Mouse (Mus musculus) intestine, postnatal 0 days (tissue): Measurements from ENCODE around the gene Pde1b. TPM values are rescaled to one million over a fixed set of nuclear protein-coding genes. Genes with fewer than 3 reads are reported as not detected.

ENCODE experiments used
- ATAC-seq: fragments of 200-750 bp; cut with Nextera tagmentation; 2 replicates; pipeline ENCODE4 v1.8.0; 2017; ENCODE audit warnings: mild to moderate bottlenecking, moderate TSS enrichment, moderate library complexity
- H3K27ac ChIP-seq: fragments of 300-500 bp; sonication (generic); 2 replicates; pipeline ENCODE4 v1.5.1; 2014; ENCODE audit warnings: mild to moderate bottlenecking, low read depth, low read length, moderate library complexity
- H3K27me3 ChIP-seq: fragments of 300-500 bp; sonication (generic); replicated peaks from 2 replicates; pipeline ENCODE4 v1.6.1; 2014; ENCODE audit warnings: low read length, mixed read lengths; ENCODE audit not compliant: control insufficient read depth, insufficient read depth
- H3K36me3 ChIP-seq: fragments of 300-500 bp; sonication (generic); 2 replicates; pipeline ENCODE4 v1.6.1; 2014; ENCODE audit warnings: mild to moderate bottlenecking, moderate library complexity; ENCODE audit not compliant: control insufficient read depth, insufficient read depth
- H3K4me1 ChIP-seq: fragments of 300-500 bp; sonication (generic); replicated peaks from 2 replicates; pipeline ENCODE4 v1.6.1; 2014; ENCODE audit warnings: antibody characterized with exemption, low read length, mixed read lengths; ENCODE audit not compliant: control insufficient read depth, insufficient read depth
- H3K4me2 ChIP-seq: fragments of 300-500 bp; sonication (generic); replicated peaks from 2 replicates; pipeline ENCODE4 v1.6.1; 2014; ENCODE audit warnings: low read depth, mild to moderate bottlenecking, moderate library complexity
- H3K4me3 ChIP-seq: fragments of 300-500 bp; sonication (generic); 2 replicates; pipeline ENCODE4 v1.5.1; 2014; ENCODE audit warnings: low read depth, low read length
- H3K9ac ChIP-seq: fragments of 300-500 bp; sonication (generic); 2 replicates; pipeline ENCODE4 v1.6.1; 2014; ENCODE audit warnings: mild to moderate bottlenecking, low read depth, low read length
- H3K9me3 ChIP-seq: fragments of 300-500 bp; sonication (generic); 2 replicates; pipeline ENCODE4 v1.6.1; 2016; ENCODE audit warnings: mixed run types; ENCODE audit not compliant: control insufficient read depth
- CTCF ChIP-seq: sonication (generic); IDR thresholded peaks from 2 replicates; pipeline ENCODE4 v1.5.1; 2016; ENCODE audit warnings: low read depth, mild to moderate bottlenecking, control low read depth, antibody characterized with exemption, moderate library complexity
- WGBS: fragments of 180-500 bp; shearing (Covaris S2); extraction: QIAGEN DNeasy Blood & Tissue Kit; methylation state at CpG from one replicate; pipeline ENCODE4 v1.1.7; 2014; 5-methylcytosine and 5-hydroxymethylcytosine counted together
- polyA plus RNA-seq: library from polyadenylated mRNA; unstranded; fragments of >200 nt; fragmentation: Nextera tagmentation; extraction: Ambion mirVana; gene quantifications from 2 replicates; pipeline ENCODE4 v1.2.1, GENCODE M21; 2015

The Pde1b gene
- polyA plus RNA-seq, 1 experiment from 2014 or later: 4.5 TPM

- H3K36me3 ChIP-seq: no peaks in the 10 kb centered on the region
- H3K27me3 ChIP-seq: peaks cover 25% of the 10 kb centered on the region
- peak within 1 kb of the TSS; percentile 48 for H3K4me3 ChIP-seq
- TF ChIP-seq CTCF: no peak
- no peaks in the 10 kb centered on the region for H3K9me3 ChIP-seq
- H3K9ac ChIP-seq: peak within 1 kb of the TSS; percentile 34
- under 1% methylated on average over 32 of the region's 36 CpGs for whole genome bisulfite sequencing
- no peak for ATAC-seq
- H3K27ac ChIP-seq: no peak within 1 kb of the TSS
- peak within 1 kb of the TSS; percentile 78 for H3K4me2 ChIP-seq
- no peaks in the 10 kb centered on the region for H3K4me1 ChIP-seq
These were observed 35.0 kb downstream of the Pde1b start, which contains the start of gene Ppp1r1a for GRCm38 (mm10) chr15:103537822-103538213. Gene Ppp1r1a, minus strand, starts transcription at chr15:103538003.

DNA sequence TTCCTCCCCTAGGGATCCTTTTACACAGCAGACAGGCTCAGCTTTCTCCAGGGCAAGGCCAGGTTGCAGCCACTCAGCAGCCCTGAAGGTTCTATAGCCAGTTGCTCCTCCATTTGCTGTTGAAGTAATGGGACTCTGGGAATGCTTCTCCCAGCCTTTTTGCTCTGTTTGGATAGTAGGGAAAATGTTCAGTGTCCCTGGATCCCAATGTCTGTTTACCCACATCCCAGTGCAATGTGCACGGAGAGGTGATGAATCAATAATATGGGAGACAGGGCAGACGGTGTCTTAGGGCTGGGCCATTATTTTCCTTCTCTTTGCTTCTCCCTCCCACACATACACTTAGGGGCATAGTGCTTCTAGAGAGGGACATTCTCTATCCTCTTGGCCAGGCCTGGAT, 36.4 kb downstream of the Pde1b start:
- TF ChIP-seq CTCF: no peak
- Histone ChIP-seq H3K4me3 (no peak overlapping the region), H3K27me3 (peaks cover 25% of the 10 kb centered on the region), H3K9ac (no peak overlapping the region), H3K4me1 (no peaks in the 10 kb centered on the region), H3K36me3 (no peaks in the 10 kb centered on the region), H3K27ac (no peak overlapping the region), H3K9me3 (no peaks in the 10 kb centered on the region), H3K4me2 (no peak overlapping the region)
- WGBS: 46% methylated on average over 2 of the region's 2 CpGs
- no peak for ATAC-seq

DNA sequence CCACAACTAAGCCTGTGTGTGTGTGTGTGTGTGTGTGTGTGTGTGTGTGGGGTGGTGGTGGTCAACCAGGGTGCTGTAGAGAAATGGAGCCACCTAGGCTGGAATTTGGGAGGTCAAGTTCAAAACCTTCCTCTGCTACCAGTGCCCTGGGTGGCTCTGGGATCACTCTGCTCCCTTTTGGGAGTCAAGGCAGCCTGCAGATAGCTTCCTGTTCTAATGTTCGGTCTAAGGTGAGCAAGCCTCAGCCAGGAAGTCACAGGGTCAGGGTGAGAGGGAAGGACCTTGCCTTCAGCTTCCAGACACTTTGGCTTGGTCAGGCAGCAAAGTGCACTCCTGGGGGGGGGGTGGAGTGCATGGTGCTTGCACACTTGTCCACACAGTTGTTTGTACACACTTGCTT, 37.8 kb downstream of the Pde1b start:
- H3K9ac ChIP-seq: no peak overlapping the region
- H3K27ac ChIP-seq: no peak overlapping the region
- TF ChIP-seq CTCF: no peak
- H3K4me3 ChIP-seq: no peak overlapping the region
- H3K4me2 ChIP-seq: no peak overlapping the region
- 60% methylated on average over 1 of the region's 1 CpGs for WGBS
- H3K27me3 ChIP-seq: peaks cover 25% of the 10 kb centered on the region
- H3K36me3 ChIP-seq: no peaks in the 10 kb centered on the region
- H3K4me1 ChIP-seq: no peaks in the 10 kb centered on the region
- no peaks in the 10 kb centered on the region for H3K9me3 ChIP-seq
- no peak for ATAC-seq

- Histone ChIP-seq H3K9ac (no peak overlapping the region), H3K4me3 (no peak overlapping the region), H3K36me3 (no peaks in the 10 kb centered on the region), H3K4me2 (no peak overlapping the region), H3K4me1 (no peaks in the 10 kb centered on the region), H3K9me3 (no peaks in the 10 kb centered on the region), H3K27ac (no peak overlapping the region), H3K27me3 (peaks cover 12% of the 10 kb centered on the region)
- ATAC-seq: no peak
- no peak for TF ChIP-seq CTCF
These were observed 39.7 kb downstream of the Pde1b start for GRCm38 (mm10) chr15:103542526-103542925.

DNA sequence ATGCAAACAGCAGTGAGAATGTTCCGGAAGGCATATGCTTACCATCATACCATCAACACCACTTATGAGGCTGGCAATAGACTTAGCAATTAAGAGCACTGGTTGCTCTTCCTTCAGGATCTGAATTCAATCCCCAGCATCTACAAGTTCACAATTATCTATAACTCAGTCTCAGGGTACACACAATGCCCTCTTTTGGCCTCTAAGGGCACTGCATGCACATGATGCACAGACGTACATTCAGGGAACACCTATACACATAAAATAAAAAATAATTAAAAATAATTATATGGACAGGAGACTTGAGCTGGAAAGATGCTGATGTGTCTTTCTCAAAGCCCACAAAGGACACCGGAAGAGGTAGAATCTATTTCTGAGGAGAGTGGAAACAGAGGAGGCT, 45.1 kb downstream of the Pde1b start:
- no peak overlapping the region for H3K9ac ChIP-seq
- ATAC-seq: no peak
- no peak overlapping the region for H3K27ac ChIP-seq
- 72% methylated on average over 3 of the region's 3 CpGs for WGBS
- no peaks in the 10 kb centered on the region; the same call in 1 of the 2 replicates for H3K27me3 ChIP-seq
- no peaks in the 10 kb centered on the region for H3K36me3 ChIP-seq
- H3K4me2 ChIP-seq: no peak overlapping the region
- no peak overlapping the region for H3K4me3 ChIP-seq
- peak; percentile 38; the same call in 1 of the 2 replicates for TF ChIP-seq CTCF
- H3K9me3 ChIP-seq: no peaks in the 10 kb centered on the region
- H3K4me1 ChIP-seq: no peaks in the 10 kb centered on the region

DNA sequence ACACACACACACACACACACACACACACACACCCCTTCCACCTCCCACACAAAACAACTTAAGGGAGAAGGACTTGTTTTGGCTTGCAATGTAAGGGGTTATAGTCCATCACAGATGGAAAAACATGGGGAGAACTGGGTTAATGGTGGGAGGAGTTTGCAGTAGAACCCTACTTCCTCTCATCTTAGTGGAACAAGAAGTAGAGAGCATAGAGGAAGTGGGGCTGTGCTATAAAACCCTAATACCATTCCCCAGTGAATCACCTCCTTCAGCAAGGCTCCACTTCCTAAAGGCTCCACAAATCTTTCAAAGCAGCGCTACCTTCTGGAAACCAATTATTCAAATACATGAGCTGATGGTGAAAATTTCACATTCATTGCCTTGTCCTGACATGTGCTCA, 46.6 kb downstream of the Pde1b start:
- Histone ChIP-seq H3K9ac (no peak overlapping the region), H3K36me3 (no peaks in the 10 kb centered on the region), H3K9me3 (no peaks in the 10 kb centered on the region), H3K4me3 (no peak overlapping the region), H3K27ac (no peak overlapping the region), H3K4me2 (no peak overlapping the region), H3K4me1 (no peaks in the 10 kb centered on the region), H3K27me3 (no peaks in the 10 kb centered on the region; the same call in 1 of the 2 replicates)
- TF ChIP-seq CTCF: no peak
- no peak for ATAC-seq
- WGBS: 89% methylated on average over 1 of the region's 1 CpGs

DNA sequence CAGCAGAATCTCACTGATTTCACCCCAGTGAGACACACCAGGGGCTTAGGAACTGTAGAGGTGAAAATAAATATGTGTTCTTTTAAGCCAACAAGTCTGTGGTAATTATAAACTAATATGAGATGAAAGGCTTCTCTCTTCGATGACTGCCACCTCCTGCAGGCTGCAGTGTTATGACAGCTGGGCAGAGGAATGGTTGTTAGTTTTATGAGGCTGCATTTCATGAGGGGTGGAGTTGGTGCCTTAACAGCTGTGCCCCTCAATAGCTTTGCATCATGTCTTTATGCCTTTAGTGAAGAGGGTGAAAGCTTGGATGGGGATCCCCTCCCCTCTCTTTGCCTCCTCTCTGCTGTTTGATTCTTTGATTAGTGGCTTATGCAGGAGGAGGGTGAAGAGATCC, 48.2 kb downstream of the Pde1b start:
- H3K9me3 ChIP-seq: no peaks in the 10 kb centered on the region
- TF ChIP-seq CTCF: no peak
- H3K27me3 ChIP-seq: no peaks in the 10 kb centered on the region
- H3K4me2 ChIP-seq: no peak overlapping the region
- no peak for ATAC-seq
- H3K36me3 ChIP-seq: no peaks in the 10 kb centered on the region
- H3K4me1 ChIP-seq: no peaks in the 10 kb centered on the region
- H3K9ac ChIP-seq: no peak overlapping the region
- H3K27ac ChIP-seq: no peak overlapping the region
- no peak overlapping the region for H3K4me3 ChIP-seq
- 31% methylated on average over 1 of the region's 1 CpGs for WGBS
